Mouse (Mus musculus): Measurements from ENCODE around the gene Cdh23. TPM values are rescaled to one million over a fixed set of nuclear protein-coding genes. Genes with fewer than 3 reads are reported as not detected.

Cdh23 gene
- polyA plus RNA-seq, 1 experiment: 2.1 TPM

DNA sequence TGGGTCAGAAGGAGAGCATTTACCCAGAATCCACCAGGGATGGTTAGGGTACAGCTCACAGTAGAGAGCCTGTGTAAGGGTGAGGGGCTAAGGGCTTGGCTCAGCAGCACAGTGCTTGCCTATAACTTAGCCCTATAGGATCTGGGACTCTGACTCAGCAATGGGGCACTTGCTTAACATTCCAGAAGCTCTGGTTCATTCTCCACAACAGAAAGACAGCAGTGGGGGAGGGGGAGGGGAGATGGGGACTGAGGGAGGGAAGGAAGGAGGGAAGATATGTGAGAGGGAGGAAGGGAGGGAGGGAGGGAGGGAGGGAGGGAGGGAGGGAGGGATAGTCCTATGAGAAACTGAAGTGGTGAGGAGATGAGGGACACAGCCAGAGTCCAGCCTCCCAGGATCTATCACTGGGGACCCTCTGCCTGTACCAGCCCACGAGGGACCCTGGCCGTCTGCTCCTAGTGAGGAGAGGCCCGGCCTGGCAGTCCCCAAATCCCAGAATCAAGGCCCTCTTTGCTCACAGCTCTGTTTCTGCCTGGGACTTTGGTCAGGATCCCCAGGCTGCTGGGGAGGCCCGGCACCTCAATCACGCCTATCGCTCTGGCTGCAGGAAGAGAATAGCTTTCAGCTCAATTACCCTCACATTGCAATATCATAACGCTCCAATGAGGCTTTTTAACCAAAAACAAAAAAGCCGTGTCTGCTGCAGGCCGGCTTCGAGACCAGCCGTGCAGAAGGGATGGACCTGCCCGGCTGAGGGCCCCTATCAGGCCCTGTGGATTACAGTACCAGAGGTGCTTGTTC, 117.4 kb downstream of the Cdh23 start:
- Histone ChIP-seq H3ac (ENCODE audit: control insufficient read depth, insufficient read length) (no peak overlapping the region), H3K79me2 (ENCODE audit: control insufficient read depth, insufficient read depth) (no peaks in the 10 kb centered on the region), H3K4me2 (ENCODE audit: low read depth) (no peak overlapping the region), H3K36me3 (ENCODE audit: control insufficient read depth, insufficient read depth) (no peaks in the 10 kb centered on the region), H3K27me3 (ENCODE audit: control insufficient read depth, insufficient read depth, insufficient read length) (no peaks in the 10 kb centered on the region), H3K4me3 (no peak overlapping the region)
- TF ChIP-seq USF1 (IDR thresholded peaks at IDR 0.05; ENCODE audit: low read depth) (no peak), E2F4 (IDR thresholded peaks at IDR 0.05; ENCODE audit: insufficient read depth) (no peak), TCF3 (IDR thresholded peaks at IDR 0.05; ENCODE audit: insufficient read length, low read depth) (no peak), POLR2AphosphoS2 (IDR thresholded peaks at IDR 0.05; ENCODE audit: insufficient read length, low read depth) (no peak)

DNA sequence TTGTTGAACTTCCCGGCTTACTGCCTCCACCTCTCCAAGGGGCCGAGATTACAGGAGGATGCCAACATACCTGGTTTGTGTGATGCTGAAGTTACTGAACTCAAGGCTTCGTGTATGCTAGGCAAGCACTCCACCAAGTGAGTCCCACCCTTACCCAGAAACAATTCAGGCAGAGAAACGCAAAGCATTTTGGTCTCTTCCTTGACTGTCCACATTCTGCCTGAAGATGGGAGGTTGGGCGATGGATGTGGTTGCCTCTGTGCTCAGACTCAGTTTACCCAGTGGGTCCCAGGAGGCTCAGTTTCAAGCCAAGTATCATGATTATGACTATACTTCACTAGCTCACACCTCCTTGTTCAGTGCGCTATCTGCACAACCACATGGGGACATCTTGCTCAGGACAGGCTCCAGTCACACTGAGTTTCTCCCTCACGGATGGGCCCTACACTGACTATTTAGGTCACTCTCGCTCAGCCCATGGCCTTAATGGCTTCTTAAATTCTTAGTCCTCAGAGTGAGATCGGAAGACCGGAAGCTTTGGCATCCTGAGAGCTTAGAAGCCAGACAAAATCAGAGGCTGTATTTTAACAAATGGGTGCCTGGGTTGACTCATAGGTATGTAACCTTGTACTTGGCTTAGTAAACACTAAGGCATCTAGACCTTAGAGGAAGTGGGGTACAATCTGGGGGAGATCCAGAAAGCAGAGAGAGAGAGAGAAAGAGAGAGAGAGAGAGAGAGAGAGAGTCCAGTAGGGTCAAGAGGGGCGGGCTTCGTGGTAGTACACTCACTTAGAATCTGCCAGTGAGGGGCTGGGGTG, 118.2 kb downstream of the Cdh23 start:
- TF ChIP-seq POLR2A (IDR thresholded peaks at IDR 0.05; ENCODE audit: insufficient read length, low read depth): no peak
- no peak for TF ChIP-seq TCF3 (IDR thresholded peaks at IDR 0.05; ENCODE audit: insufficient read length, low read depth)
- no peak for TF ChIP-seq POLR2AphosphoS2 (IDR thresholded peaks at IDR 0.05; ENCODE audit: insufficient read length, low read depth)
- no peak for TF ChIP-seq SRF (IDR thresholded peaks at IDR 0.05; ENCODE audit: control insufficient read depth, insufficient read length, low read depth)
- no peak for TF ChIP-seq TCF12 (IDR thresholded peaks at IDR 0.05; ENCODE audit: insufficient read depth, poor library complexity, severe bottlenecking)
- TF ChIP-seq MYOD1 (IDR thresholded peaks at IDR 0.05; ENCODE audit: control insufficient read depth in 1 of 3, insufficient read length in 2 of 3, low read depth in 2 of 3): no peak
- TF ChIP-seq E2F4 (IDR thresholded peaks at IDR 0.05; ENCODE audit: insufficient read depth): no peak
- TF ChIP-seq CEBPB (IDR thresholded peaks at IDR 0.05; ENCODE audit: insufficient read depth, poor library complexity, severe bottlenecking): no peak
- no peak for TF ChIP-seq MYOG (IDR thresholded peaks at IDR 0.05; ENCODE audit: control insufficient read depth in 1 of 3, insufficient read depth in 1 of 3, insufficient read length in 2 of 3, low read depth in 2 of 3)
- no peak for TF ChIP-seq USF1 (IDR thresholded peaks at IDR 0.05; ENCODE audit: low read depth)
- no peak for TF ChIP-seq MAX (IDR thresholded peaks at IDR 0.05; ENCODE audit: low read depth)
- no peak for TF ChIP-seq REST (IDR thresholded peaks at IDR 0.05; ENCODE audit: insufficient read depth, insufficient read length)
- no peak overlapping the region for H3K4me3 ChIP-seq
- H3K27me3 ChIP-seq (ENCODE audit: control insufficient read depth, insufficient read depth, insufficient read length): no peaks in the 10 kb centered on the region
- H3K4me2 ChIP-seq (ENCODE audit: low read depth): no peak overlapping the region
- no peak overlapping the region for H3ac ChIP-seq (ENCODE audit: control insufficient read depth, insufficient read length)
- no peaks in the 10 kb centered on the region for H3K79me2 ChIP-seq (ENCODE audit: control insufficient read depth, insufficient read depth)
- no peaks in the 10 kb centered on the region for H3K36me3 ChIP-seq (ENCODE audit: control insufficient read depth, insufficient read depth)

DNA sequence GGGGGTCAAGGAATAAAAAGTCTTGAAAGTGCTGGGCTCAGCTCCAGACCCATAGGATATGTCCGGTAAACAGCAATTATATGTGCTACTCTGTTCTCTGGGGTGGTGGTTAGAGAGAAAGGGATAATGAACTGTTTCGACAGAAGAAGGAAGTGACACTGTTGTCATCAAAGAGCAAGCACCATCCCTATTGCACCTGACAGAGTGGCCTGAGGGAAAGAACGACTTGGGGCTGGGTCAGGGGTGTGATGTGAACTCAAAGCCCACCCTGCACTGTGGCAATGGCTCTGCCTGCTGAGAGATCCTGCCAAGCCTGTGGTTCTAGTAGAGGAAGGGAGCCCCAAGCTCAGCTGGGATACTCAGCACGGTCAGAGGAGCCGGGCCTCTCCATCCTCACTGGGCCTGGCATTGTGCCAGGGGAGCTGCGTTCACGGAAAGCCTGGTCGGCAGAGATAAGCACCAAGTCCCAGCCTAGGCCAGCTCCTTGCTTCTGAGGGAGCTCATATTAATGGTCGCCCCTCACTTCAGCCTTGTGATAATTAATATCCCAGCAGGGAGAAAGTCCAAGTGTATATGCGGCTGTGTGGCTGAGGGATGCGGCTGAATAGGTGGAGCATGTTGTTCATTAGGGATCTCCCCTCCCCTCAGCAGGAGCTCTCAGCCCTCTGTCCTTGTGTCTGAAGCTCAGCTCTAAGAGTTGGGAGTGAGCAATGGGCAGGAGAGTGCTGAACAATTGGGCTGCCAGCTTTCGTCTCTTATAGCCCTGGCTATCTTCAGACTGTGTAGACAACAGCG, 119.0 kb downstream of the Cdh23 start:
- H3K4me2 ChIP-seq (ENCODE audit: low read depth): no peak overlapping the region
- H3K79me2 ChIP-seq (ENCODE audit: control insufficient read depth, insufficient read depth): no peaks in the 10 kb centered on the region
- H3ac ChIP-seq (ENCODE audit: control insufficient read depth, insufficient read length): no peak overlapping the region
- H3K27me3 ChIP-seq (ENCODE audit: control insufficient read depth, insufficient read depth, insufficient read length): no peaks in the 10 kb centered on the region
- TF ChIP-seq SRF (IDR thresholded peaks at IDR 0.05; ENCODE audit: control insufficient read depth, insufficient read length, low read depth) (no peak), CEBPB (IDR thresholded peaks at IDR 0.05; ENCODE audit: insufficient read depth, poor library complexity, severe bottlenecking) (no peak), MYOD1 (IDR thresholded peaks at IDR 0.05; ENCODE audit: control insufficient read depth in 1 of 3, insufficient read length in 2 of 3, low read depth in 2 of 3) (no peak), TCF3 (IDR thresholded peaks at IDR 0.05; ENCODE audit: insufficient read length, low read depth) (no peak), REST (IDR thresholded peaks at IDR 0.05; ENCODE audit: insufficient read depth, insufficient read length) (no peak), POLR2A (IDR thresholded peaks at IDR 0.05; ENCODE audit: insufficient read length, low read depth) (no peak), USF1 (IDR thresholded peaks at IDR 0.05; ENCODE audit: low read depth) (no peak), TCF12 (IDR thresholded peaks at IDR 0.05; ENCODE audit: insufficient read depth, poor library complexity, severe bottlenecking) (no peak), E2F4 (IDR thresholded peaks at IDR 0.05; ENCODE audit: insufficient read depth) (no peak), POLR2AphosphoS2 (IDR thresholded peaks at IDR 0.05; ENCODE audit: insufficient read length, low read depth) (no peak), MYOG (IDR thresholded peaks at IDR 0.05; ENCODE audit: control insufficient read depth in 1 of 3, insufficient read depth in 1 of 3, insufficient read length in 2 of 3, low read depth in 2 of 3) (no peak), MAX (IDR thresholded peaks at IDR 0.05; ENCODE audit: low read depth) (no peak)
- H3K4me3 ChIP-seq: no peak overlapping the region
- no peaks in the 10 kb centered on the region for H3K36me3 ChIP-seq (ENCODE audit: control insufficient read depth, insufficient read depth)

DNA sequence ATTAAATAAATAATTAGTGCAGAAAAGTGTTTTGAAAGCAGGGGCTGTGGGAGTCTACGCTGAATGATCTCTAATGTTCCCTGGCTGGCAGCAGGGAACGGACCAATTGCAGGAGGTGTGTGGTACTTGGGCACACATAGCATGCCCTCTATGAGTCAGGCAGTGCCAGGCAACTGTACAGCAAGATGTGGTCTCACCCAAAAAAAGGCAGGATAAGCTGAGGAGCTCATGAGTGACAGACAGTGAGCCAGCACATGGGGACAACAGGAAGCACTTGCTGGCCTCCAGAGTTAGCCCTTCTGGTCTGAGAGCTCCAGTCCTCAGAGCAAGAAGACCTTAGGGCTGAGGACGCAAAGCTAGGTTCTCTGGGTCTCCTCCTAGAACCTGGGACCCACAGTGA, 121.4 kb downstream of the Cdh23 start:
- Histone ChIP-seq H3K4me3 (no peak overlapping the region), H3K36me3 (ENCODE audit: control insufficient read depth, insufficient read depth) (no peaks in the 10 kb centered on the region), H3ac (ENCODE audit: control insufficient read depth, insufficient read length) (no peak overlapping the region), H3K27me3 (ENCODE audit: control insufficient read depth, insufficient read depth, insufficient read length) (no peaks in the 10 kb centered on the region), H3K4me2 (ENCODE audit: low read depth) (no peak overlapping the region), H3K79me2 (ENCODE audit: control insufficient read depth, insufficient read depth) (no peaks in the 10 kb centered on the region)
- TF ChIP-seq E2F4 (IDR thresholded peaks at IDR 0.05; ENCODE audit: insufficient read depth) (no peak), POLR2A (IDR thresholded peaks at IDR 0.05; ENCODE audit: insufficient read length, low read depth) (no peak), MYOD1 (IDR thresholded peaks at IDR 0.05; ENCODE audit: control insufficient read depth in 1 of 3, insufficient read length in 2 of 3, low read depth in 2 of 3) (no peak), POLR2AphosphoS2 (IDR thresholded peaks at IDR 0.05; ENCODE audit: insufficient read length, low read depth) (no peak), CEBPB (IDR thresholded peaks at IDR 0.05; ENCODE audit: insufficient read depth, poor library complexity, severe bottlenecking) (no peak), USF1 (IDR thresholded peaks at IDR 0.05; ENCODE audit: low read depth) (no peak), TCF12 (IDR thresholded peaks at IDR 0.05; ENCODE audit: insufficient read depth, poor library complexity, severe bottlenecking) (no peak), REST (IDR thresholded peaks at IDR 0.05; ENCODE audit: insufficient read depth, insufficient read length) (no peak), TCF3 (IDR thresholded peaks at IDR 0.05; ENCODE audit: insufficient read length, low read depth) (no peak), SRF (IDR thresholded peaks at IDR 0.05; ENCODE audit: control insufficient read depth, insufficient read length, low read depth) (no peak)

Measured in myocyte (in vitro differentiated cells).